Mouse (Mus musculus) cerebellum, adult 18-20 months (tissue): ENCODE results near the gene Polr3h.
"Not testable (repeated sequence)": the region's sequence is repeated elsewhere in the genome, so short reads cannot be mapped to it uniquely, and the experiment has no call there.

Experiments
- DNase-seq, 2 experiments: peaks; one replicate each; pipeline ENCODE4 v3.0.0; 2021

The Polr3h gene

GRCm38 (mm10) chr15:81915663-81916062 lies 10.4 kb downstream of the Polr3h start:
- DNase-seq, result no peak

DNA sequence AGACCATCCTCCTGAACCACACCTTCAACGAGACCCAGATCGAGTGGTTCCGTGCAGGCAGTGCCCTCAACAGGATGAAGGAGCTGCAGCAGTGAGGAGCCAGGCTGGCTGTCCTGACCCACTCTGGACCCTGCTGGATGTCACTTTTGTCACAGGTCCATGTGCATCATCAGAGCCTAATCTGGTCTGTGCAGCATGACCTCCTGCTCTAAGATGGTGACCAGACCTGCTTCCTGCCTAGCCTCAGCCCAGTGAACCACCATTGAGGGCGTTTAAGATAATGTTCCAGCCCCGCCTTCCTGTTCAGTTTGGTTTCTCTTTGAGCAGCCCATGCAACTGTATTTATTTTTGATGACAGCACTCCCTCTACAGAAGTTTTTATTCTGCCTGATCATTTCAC lies 11.4 kb downstream of the Polr3h start:
- no peak for DNase-seq

GRCm38 (mm10) chr15:81912498-81912897 lies 13.5 kb downstream of the Polr3h start:
- DNase-seq, result no peak

GRCm38 (mm10) chr15:81908767-81909166 lies 17.3 kb downstream of the Polr3h start:
- DNase-seq, result not testable (repeated sequence)

DNA sequence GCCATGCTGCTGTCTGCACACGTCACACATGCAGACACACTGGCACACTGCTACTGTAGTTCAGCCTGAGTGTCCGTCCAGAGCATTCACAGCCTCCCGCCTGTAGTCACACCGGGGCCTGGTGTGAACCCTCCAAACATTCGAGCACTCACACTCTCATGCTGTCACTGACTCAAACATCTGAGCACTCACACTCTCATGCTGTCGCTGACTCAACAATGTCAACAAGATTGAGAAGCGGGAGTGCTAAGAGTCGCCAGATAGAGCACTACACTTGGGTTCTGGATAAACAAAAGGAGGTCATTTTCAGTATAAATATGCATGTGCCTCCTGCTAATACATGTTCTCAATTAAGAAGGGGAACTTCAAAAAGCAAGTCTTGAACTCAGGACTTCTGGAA lies 18.1 kb downstream of the Polr3h start:
- DNase-seq, result no peak

DNA sequence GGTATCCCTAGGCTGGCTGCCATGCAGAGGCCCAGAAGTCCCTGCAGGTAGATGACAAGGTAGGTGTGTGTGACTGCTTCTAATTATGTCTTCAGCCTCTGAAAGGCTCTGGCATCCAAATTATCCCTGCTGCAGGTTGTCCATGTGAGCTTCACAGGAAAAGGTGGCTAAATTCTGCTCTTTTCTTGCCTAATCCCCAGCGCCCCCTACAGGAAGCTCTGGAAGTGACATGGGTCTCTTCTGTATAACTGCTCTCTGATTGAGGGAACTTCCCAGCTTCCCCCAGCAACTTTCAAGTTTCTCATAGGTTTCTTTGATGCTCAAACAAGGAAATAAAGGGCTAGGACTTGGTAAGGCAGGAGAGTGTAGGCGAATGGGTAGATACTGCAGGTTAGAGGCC lies 21.1 kb downstream of the Polr3h start:
- DNase-seq, result peak; percentile 72 to 81

GRCm38 (mm10) chr15:81898751-81899150 lies 27.3 kb downstream of the Polr3h start:
- DNase-seq, result peak; percentile 43 to 56

DNA sequence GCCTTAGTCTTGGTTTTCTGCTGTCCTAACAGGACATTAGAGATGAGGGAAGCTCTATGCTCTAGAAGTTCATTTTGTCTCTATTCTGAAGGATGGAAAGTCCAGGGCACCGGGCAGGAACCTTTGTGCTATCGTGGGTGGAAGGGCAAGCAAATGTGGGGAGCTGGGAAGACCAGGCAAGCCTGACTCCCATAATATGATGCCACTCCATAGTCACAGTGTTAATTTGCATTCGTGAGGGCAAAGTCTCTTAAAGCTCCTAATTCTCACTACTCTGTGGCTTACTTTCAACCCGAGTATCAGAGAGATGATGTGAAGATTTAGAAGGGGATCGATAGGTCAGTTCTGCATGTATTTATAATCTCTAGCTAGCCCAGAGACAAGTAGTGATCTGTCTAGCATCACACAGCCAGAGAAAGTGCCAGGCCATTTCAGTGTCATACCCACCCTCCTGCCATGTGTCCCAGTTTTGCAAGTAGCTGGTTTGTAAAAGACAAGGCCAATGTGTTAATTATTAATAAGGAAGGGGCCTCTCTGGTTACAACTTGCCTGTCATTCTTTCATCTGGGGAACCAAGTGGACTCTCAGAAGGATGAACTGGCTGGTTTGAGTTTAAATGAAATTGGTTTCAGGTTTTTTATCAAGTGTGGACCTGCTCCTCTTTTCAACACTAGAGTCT lies 28.3 kb downstream of the Polr3h start:
- DNase-seq, result no peak

DNA sequence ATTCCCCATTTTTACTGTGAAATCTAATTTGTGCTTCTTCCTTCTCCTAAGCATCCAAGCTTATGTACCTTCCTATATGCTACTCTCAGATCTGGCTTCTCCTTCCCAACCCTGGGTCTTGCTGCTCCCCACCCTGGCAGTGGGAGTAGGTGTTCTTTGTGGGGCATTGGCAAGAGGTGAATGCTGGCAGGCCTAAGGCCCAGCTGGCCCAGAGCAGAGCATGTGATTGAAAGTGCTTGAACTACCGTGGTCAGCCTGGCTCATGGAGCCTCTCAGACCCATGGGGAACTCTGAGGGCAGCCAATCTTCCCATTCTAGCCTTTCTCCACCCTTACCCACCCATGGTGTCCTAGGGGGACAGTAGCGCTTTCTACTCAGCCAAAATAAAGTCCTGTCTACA lies 29.6 kb downstream of the Polr3h start:
- DNase-seq, result no peak

DNA sequence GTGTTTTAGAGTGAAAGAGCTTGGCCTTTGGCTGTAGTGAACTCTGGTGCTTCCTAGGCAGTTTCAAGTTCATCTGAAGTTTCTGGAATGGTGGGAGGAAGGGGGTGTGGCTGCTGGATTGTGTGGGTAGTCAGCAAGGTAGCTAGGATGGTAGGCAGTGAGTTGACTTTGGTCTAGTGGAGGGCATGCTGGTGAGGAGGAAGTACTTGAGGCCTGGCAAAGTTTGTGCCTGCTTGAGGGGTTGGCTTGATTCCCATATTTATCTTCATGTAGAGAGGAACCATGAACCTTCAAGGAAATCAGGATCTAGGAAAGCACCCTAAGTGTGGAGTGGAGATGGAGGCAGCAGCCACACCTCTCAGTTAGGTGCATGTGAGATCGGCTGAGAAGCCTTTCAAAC lies 32.0 kb downstream of the Polr3h start:
- DNase-seq, result no peak

DNA sequence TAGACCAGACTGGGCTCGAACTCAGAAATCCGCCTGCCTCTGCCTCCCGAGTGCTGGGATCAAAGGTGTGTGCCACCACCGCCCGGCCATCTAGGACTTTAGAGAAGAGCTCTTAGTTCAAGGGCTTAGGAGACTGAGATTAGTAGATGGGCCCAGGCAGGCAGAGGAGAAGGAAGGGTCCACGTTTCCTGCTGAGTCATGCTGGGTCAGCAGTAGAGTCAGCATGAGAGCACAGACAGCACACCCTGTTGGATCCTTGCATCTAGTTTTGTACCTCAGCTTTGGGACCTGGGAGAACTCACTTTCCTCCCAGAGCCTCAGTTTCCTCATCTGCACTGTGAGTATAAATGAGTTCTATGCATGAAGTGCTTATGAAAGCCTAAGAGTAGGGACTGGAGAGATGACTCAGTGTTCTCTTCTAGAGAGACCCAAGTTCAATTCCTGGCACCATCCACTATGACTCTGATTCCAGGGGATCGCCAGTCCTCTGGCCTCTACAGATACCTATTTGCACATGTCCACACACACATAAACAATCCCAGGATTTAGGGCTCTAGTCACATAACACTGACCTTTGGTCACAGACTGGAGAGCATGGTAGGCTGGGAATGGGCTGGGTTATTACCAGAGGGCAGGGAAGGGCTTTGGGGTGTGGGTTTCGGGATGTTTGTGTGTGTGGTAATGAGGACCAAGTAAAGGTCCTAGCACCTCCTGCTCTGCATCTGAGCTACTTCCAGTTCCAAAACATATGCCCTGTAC lies 34.0 kb downstream of the Polr3h start:
- DNase-seq, result no peak

DNA sequence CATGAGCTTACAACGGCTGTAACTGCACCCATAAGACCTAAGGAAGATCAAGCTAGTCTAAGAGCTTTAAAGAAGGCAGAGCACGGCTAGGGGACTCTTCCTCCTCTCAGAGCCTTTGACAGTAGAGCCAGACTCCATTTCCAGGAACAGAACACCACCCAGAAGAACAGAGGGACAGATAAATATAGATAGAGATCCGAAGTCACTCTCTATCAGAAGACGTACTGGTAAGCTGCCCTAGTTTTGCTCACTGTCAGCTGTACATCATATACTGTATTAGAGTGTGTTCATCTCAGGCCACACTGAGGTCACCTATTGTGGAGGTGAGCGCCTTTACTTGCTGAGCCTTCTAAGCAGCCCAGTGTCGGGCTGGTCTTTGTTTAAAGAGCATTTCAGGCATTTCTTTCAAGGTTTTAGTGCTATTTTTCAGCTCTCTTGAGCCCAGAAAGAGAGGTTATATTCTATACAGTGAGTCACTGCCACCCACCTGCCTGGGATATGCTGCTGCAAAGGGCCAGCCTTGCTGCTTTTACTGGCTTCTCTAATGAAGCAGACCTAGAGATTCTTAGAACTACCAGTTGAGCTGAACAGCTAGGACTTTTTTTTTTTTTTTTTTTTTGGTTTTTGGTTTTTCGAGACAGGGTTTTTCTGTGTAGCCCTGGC lies 34.8 kb downstream of the Polr3h start:
- no peak for DNase-seq

GRCm38 (mm10) chr15:81889175-81889574 lies 36.9 kb downstream of the Polr3h start:
- peak; percentile 71 to 74 for DNase-seq

DNA sequence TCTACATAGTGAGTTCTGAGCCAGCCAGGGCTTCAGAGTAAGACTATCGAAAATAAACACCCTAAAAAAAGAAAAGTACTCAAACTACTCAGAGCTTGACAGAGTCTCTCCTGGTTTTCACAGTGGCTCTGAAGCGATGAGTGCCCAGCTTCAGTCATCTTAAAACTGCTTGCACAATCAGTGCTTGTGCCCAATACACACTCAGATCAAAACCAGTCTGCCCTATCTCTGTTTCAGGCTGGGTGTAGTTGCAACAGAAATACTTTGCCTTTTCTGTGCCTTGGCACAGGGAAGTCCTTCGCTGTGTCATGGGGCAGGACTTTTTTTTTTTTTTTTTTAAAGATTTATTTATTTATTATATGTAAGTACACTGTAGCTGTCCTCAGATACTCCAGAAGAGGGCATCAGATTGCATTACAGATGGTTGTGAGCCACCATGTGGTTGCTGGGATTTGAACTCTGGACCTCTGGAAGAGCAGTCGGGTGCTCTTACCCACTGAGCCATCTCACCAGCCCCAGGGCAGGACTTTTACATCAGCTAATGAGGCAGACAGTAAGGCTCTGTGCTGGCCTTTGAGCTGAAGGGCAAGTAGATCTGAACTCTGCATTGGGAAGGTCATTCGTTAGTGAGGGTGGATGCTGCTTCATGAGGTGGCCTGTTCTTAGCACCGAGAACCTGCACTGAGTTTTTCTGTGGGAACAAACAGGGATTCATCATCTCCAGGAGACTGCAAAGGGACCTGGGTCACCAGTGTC lies 39.1 kb downstream of the Polr3h start:
- no peak for DNase-seq

GRCm38 (mm10) chr15:81885418-81885934 lies 40.6 kb downstream of the Polr3h start:
- no peak for DNase-seq

DNA sequence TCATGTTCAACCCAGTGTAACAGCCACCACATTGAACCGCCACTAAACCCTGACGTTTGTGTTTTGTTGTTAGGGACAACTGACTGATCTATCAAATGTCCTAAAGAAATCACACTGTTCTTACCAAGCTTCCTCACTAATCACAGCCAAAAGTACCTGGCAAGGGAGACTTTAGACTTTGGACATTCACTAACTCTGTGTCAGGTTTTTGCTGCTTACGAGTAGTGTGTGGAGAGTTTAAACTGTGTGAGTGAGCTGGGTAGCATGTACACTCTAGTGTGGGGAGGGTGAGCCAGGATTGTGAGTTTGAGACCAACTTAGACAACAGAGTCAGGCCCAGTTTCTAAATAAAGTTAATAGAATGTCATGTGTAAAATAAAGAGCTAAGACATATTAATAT lies 43.7 kb downstream of the Polr3h start:
- DNase-seq, result no peak

GRCm38 (mm10) chr15:81879531-81880401 lies 46.3 kb downstream of the Polr3h start:
- DNase-seq, result no peak

DNA sequence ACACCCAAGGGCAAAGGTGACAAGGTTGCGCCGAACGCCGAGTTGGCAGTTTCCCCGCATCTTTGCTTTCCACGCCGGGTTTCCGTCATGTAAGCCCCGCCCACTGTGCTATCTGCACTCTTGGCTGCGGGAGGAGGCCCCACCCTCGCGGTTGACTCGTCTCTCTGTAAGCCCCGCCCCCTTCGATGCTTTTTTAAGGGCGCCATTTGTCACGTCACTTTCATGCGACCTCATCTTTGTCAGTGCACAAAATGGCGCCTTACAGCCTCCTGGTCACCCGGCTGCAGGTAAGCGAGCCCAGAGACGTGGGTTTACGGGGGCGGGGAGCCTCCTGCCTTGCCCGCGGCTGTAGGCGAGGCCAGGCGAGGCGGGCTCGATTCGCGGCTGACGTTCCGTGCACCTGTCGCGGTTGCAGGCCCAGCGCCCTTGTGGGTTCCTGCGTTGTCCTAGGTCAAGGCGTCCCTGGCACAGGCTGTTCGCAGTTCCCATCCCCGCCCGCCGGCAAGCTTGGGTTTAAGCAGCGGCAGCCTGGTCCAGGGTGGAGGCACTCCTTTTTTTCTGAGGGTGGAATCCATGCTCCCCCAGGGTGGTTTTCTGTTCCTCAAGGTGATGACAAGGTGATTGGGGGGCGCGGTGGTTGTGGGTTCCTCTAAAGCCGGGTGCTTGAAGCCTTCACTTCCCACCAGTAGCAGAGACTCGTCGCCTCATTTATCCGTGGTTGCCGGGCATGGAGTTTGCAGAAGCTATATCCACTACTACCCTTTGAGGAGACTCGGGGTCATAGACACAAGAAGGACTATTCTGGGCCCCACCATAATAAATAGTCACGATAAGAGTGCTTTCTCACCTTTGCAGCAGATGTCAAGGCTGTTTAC lies 53.5 kb downstream of the Polr3h start, which contains the start of gene Aco2:
Aco2 (plus strand) TSS at position 48 of the 875 bp plus-strand sequence.
- DNase-seq, result peak; percentile 98 to 99

DNA sequence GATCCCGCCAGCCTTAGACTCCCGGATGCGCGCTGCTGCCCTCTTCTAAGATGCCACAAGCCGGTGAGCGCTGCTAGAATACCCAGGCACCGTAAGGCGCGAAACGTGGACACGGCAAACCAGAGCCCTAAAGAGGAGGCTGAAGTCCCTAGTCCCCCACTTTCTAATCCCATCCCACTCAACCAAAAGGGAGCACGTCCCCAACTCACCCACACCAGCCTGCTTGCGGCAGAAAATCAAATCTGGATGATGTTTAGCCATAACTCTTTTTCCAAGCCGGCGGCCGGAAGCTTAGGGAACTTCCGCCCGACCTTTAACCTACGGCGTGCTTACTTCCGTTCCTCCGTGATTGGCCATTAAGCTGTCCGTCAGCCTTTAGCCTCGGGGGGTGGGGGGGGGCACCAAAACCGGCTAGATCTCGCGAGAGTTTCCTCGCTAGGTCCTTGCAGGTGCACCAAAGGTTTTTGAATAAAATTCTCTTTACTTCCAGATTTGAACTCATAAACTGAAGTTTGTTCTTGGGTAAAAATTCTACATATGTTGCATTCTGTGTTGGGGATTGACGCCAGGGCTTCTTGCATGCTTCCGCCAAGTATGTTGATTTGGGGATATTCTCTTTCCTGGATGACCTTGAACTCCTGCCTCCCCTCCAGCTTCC lies 54.3 kb downstream of the Polr3h start, which contains the start of gene Phf5a:
Phf5a (minus strand) TSS at position 308 of the 658 bp plus-strand sequence.
- peak; percentile 83 to 85 for DNase-seq

- DNase-seq, result no peak
These were observed 56.1 kb downstream of the Polr3h start for GRCm38 (mm10) chr15:81869985-81870384.
